In genomic region chr11:69591899-69592637, GRCm38 (mm10) we compare ENCODE assay signal across 9 mouse cellular contexts. TPM values are rescaled to one million over a fixed set of nuclear protein-coding genes. Genes with fewer than 3 reads are reported as not detected.
DNase-seq lines count a peak whose midpoint lies in the region; ATAC-seq and TF ChIP-seq lines count a peak whose summit lies in the region.
"Had no signal": no experiment of that assay in that cellular context is flagged by ENCODE, and none has a peak within 500 bp of the region (broad histone marks: within the 10 kb centered on the region; RNA-seq: fewer than 3 reads in every experiment).

No protein-coding gene starts in this region.

- TF ChIP-seq CTCF in bone marrow, adult 2 months (IDR thresholded peaks at IDR 0.05; ENCODE audit: control insufficient read depth, insufficient read depth, low read length) = no peak

- H3K36me3 ChIP-seq in hindbrain, embryonic 14.5 days (replicated peaks; ENCODE audit: control insufficient read depth, insufficient read depth) = peaks cover 61% of the 10 kb centered on the region
- peaks cover 36% of the 10 kb centered on the region for H3K36me3 ChIP-seq in liver, embryonic 16.5 days (ENCODE audit: control insufficient read depth, insufficient read depth)

- no peak overlapping the region for H3K9ac ChIP-seq in hindbrain, embryonic 14.5 days
- H3K9ac ChIP-seq in liver, embryonic 16.5 days (ENCODE audit: low read depth, low read length) = peak overlapping the region; percentile 15; the same call in 1 of the 2 replicates

- 0 out of 2 replicates have a peak overlapping the region, but pooled peaks have one; percentile 19 for H3K27ac ChIP-seq in bone marrow, adult 2 months (ENCODE audit: control insufficient read depth, insufficient read depth, low read depth, low read length, poor library complexity)
- peak overlapping the region; percentile 44; the same call in 1 of the 2 replicates for H3K27ac ChIP-seq in hindbrain, embryonic 14.5 days
- H3K27ac ChIP-seq in liver, embryonic 16.5 days (ENCODE audit: low read length) = peak overlapping the region; percentile 55

- TF ChIP-seq POLR2A in bone marrow, adult 2 months (IDR thresholded peaks at IDR 0.05; ENCODE audit: borderline replicate concordance, control insufficient read depth, low read depth, low read length) = no peak

- H3K9me3 ChIP-seq in hindbrain, embryonic 14.5 days (ENCODE audit: control insufficient read depth, low read length) = no peaks in the 10 kb centered on the region
- H3K9me3 ChIP-seq in liver, embryonic 16.5 days (replicated peaks; ENCODE audit: control insufficient read depth, low read length) = no peaks in the 10 kb centered on the region

- 74% methylated on average over 7 of the region's 7 CpGs for WGBS in bone marrow, adult 2 months
- WGBS in hindbrain, embryonic 14.5 days = 80% methylated on average over 7 of the region's 7 CpGs
- WGBS in liver, embryonic 16.5 days (ENCODE audit: insufficient replicate concordance) = 73% methylated on average over 7 of the region's 7 CpGs

- peak; percentile 79; the same call in 1 of the 2 replicates for ATAC-seq in hindbrain, embryonic 14.5 days (ENCODE audit: low FRiP score)
- ATAC-seq in liver, embryonic 16.5 days (ENCODE audit: low read depth) = no peak

- no peak overlapping the region for H3K4me2 ChIP-seq in hindbrain, embryonic 14.5 days (replicated peaks)
- H3K4me2 ChIP-seq in liver, embryonic 16.5 days (ENCODE audit: low read depth, low read length) = no peak overlapping the region

- no peaks in the 10 kb centered on the region for H3K27me3 ChIP-seq in hindbrain, embryonic 14.5 days (ENCODE audit: control insufficient read depth, insufficient read depth, low read length)
- H3K27me3 ChIP-seq in liver, embryonic 16.5 days (ENCODE audit: control insufficient read depth, insufficient read depth, low read depth, low read length) = no peaks in the 10 kb centered on the region

- no peak overlapping the region for H3K4me3 ChIP-seq in bone marrow, adult 2 months (replicated peaks; ENCODE audit: control insufficient read depth, low read depth, low read length)
- H3K4me3 ChIP-seq in hindbrain, embryonic 14.5 days (replicated peaks; ENCODE audit: low read length) = no peak overlapping the region
- no peak overlapping the region for H3K4me3 ChIP-seq in liver, embryonic 16.5 days (ENCODE audit: low read depth, low read length)

- peak; percentile 72 for DNase-seq in cerebellum, adult 9-11 months
- no peak for DNase-seq in hindbrain, embryonic 14.5 days (ENCODE audit: low spot score)
- no peak for DNase-seq in adrenal gland, postnatal 25 days
- no peak for DNase-seq in spleen, postnatal 4 days (ENCODE audit: low spot score in 2 of 2)
- no peak for DNase-seq in thymus, postnatal 36 days

- H3K4me1 ChIP-seq in bone marrow, adult 2 months (ENCODE audit: control insufficient read depth, insufficient read depth, low read length) = no peaks in the 10 kb centered on the region; the same call in none of the 2 replicates
- no peaks in the 10 kb centered on the region for H3K4me1 ChIP-seq in hindbrain, embryonic 14.5 days (replicated peaks; ENCODE audit: control insufficient read depth, insufficient read depth, low read length)
- H3K4me1 ChIP-seq in liver, embryonic 16.5 days (ENCODE audit: control insufficient read depth, low read depth, low read length) = peaks cover 43% of the 10 kb centered on the region

RNA-seq across cellular contexts. Expression of gene Trp53, which starts 11.9 kb away (rescaled TPM):
- polyA plus RNA-seq in bone marrow, adult 2 months (2011; ENCODE audit: insufficient read depth, insufficient read length, low replicate concordance, missing spikeins) = 34.5 and 71.7 TPM in 2 replicates
- 55.7 TPM in 2 replicates for polyA plus RNA-seq in hindbrain, embryonic 14.5 days (2014; fragmentation: Nextera tagmentation; extraction: Ambion mirVana)
- polyA plus RNA-seq in liver, embryonic 16.5 days (2015; fragmentation: Nextera tagmentation; extraction: Ambion mirVana) = 55.5 and 55.8 TPM in 2 replicates
- 74.1 and 81.7 TPM in 2 replicates for total RNA-seq in adrenal gland, postnatal 25 days (2021)

RNA-seq across cellular contexts. Expression of gene Wrap53, which starts 12.0 kb away (rescaled TPM):
- 28.1 and 36.2 TPM in 2 replicates for polyA plus RNA-seq in bone marrow, adult 2 months (2011; ENCODE audit: insufficient read depth, insufficient read length, low replicate concordance, missing spikeins)
- polyA plus RNA-seq in hindbrain, embryonic 14.5 days (2014; fragmentation: Nextera tagmentation; extraction: Ambion mirVana) = 15.6 and 16.8 TPM in 2 replicates
- polyA plus RNA-seq in liver, embryonic 16.5 days (2015; fragmentation: Nextera tagmentation; extraction: Ambion mirVana) = 14.6 and 15.5 TPM in 2 replicates
- 12.5 and 12.9 TPM in 2 replicates for total RNA-seq in adrenal gland, postnatal 25 days (2021)

RNA-seq across cellular contexts. Expression of gene Atp1b2, which starts 13.7 kb away (rescaled TPM):
- 12.1 and 16.9 TPM in 2 replicates for polyA plus RNA-seq in bone marrow, adult 2 months (2011; ENCODE audit: insufficient read depth, insufficient read length, low replicate concordance, missing spikeins)
- polyA plus RNA-seq in hindbrain, embryonic 14.5 days (2014; fragmentation: Nextera tagmentation; extraction: Ambion mirVana) = 72.1 and 94.2 TPM in 2 replicates
- polyA plus RNA-seq in liver, embryonic 16.5 days (2015; fragmentation: Nextera tagmentation; extraction: Ambion mirVana) = 11.2 and 12.6 TPM in 2 replicates
- total RNA-seq in adrenal gland, postnatal 25 days (2021) = 34.0 and 38.0 TPM in 2 replicates

RNA-seq across cellular contexts. Expression of gene Shbg, which starts 25.6 kb away (rescaled TPM):
- polyA plus RNA-seq in bone marrow, adult 2 months (2011; ENCODE audit: insufficient read depth, insufficient read length, low replicate concordance, missing spikeins) = not detected in 2 replicates
- not detected in 2 replicates for polyA plus RNA-seq in hindbrain, embryonic 14.5 days (2014; fragmentation: Nextera tagmentation; extraction: Ambion mirVana)
- polyA plus RNA-seq in liver, embryonic 16.5 days (2015; fragmentation: Nextera tagmentation; extraction: Ambion mirVana) = 26.2 and 27.9 TPM in 2 replicates
- not detected in 2 replicates for total RNA-seq in adrenal gland, postnatal 25 days (2021)
- total RNA-seq: hematopoietic stem cell, adult 5-6 weeks had no signal
- polyA plus RNA-seq: spleen, adult 2 months had no signal

RNA-seq across cellular contexts. Expression of gene Sat2, which starts 29.8 kb away (rescaled TPM):
- 1.4 and 2.4 TPM in 2 replicates for polyA plus RNA-seq in bone marrow, adult 2 months (2011; ENCODE audit: insufficient read depth, insufficient read length, low replicate concordance, missing spikeins)
- polyA plus RNA-seq in hindbrain, embryonic 14.5 days (2014; fragmentation: Nextera tagmentation; extraction: Ambion mirVana) = 16.9 and 24.5 TPM in 2 replicates
- polyA plus RNA-seq in liver, embryonic 16.5 days (2015; fragmentation: Nextera tagmentation; extraction: Ambion mirVana) = 10.4 and 11.5 TPM in 2 replicates
- 6.7 and 16.9 TPM in 2 replicates for total RNA-seq in adrenal gland, postnatal 25 days (2021)
- total RNA-seq: hematopoietic stem cell, adult 5-6 weeks had no signal
